Mouse (Mus musculus): ENCODE results near the gene Dazap1. TPM values are rescaled to one million over a fixed set of nuclear protein-coding genes. Genes with fewer than 3 reads are reported as not detected.
A peak's percentile ranks its signal among the peaks of the same experiment; 100 is the strongest.

Dazap1 gene
- polyA plus RNA-seq, 1 experiment from 2014 or later: 26.0 TPM

GRCm38 (mm10) chr10:80250059-80250458, 11.2 kb upstream of the Dazap1 start:
- Histone ChIP-seq H3K36me3 (replicated peaks) (peaks cover 36% of the 10 kb centered on the region), H3K9ac (peak overlapping the region; percentile 72), H3K4me1 (replicated peaks) (peaks cover 54% of the 10 kb centered on the region), H3K9me3 (replicated peaks) (no peaks in the 10 kb centered on the region), H3K27ac (replicated peaks) (peak overlapping the region; percentile 88), H3K4me3 (replicated peaks) (peak overlapping the region; percentile 75), H3K4me2 (peak overlapping the region; percentile 76), H3K27me3 (no peaks in the 10 kb centered on the region)
- no peak for ATAC-seq (ENCODE audit: insufficient read depth)
- WGBS (ENCODE audit: insufficient replicate concordance): 33% methylated on average over 2 of the region's 2 CpGs

DNA sequence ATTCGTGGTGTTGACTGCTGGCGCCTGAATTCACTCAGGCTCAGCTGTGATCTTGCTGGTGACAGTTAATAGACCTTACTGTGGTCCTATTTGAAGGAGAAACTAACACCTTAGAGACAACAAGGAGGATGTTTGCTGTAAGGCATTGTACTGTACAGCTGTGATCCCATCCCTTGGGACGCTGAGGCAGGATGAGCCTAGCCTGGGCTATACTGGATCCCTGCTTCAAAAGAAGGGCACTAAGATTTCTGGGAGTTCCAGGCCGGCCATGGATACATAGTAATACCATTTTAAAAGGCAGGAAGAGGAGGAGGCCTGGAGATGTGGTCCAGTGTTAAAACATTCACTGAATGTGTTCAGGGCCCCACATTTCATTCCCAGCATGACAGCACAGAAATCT, 10.7 kb upstream of the Dazap1 start:
- peak overlapping the region; percentile 76 for H3K4me2 ChIP-seq
- H3K4me1 ChIP-seq (replicated peaks): peaks cover 54% of the 10 kb centered on the region
- peak overlapping the region; percentile 75 for H3K4me3 ChIP-seq (replicated peaks)
- ATAC-seq (ENCODE audit: insufficient read depth): no peak
- peak overlapping the region; percentile 72; the same call in 1 of the 2 replicates for H3K9ac ChIP-seq
- peaks cover 41% of the 10 kb centered on the region for H3K36me3 ChIP-seq (replicated peaks)
- H3K27me3 ChIP-seq: no peaks in the 10 kb centered on the region
- H3K9me3 ChIP-seq (replicated peaks): no peaks in the 10 kb centered on the region
- WGBS (ENCODE audit: insufficient replicate concordance): 75% methylated on average over 4 of the region's 4 CpGs
- H3K27ac ChIP-seq (replicated peaks): no peak overlapping the region; the same call in 1 of the 2 replicates

- Histone ChIP-seq H3K4me2 (no peak overlapping the region), H3K9ac (no peak overlapping the region), H3K27ac (replicated peaks) (no peak overlapping the region), H3K36me3 (replicated peaks) (peaks cover 55% of the 10 kb centered on the region), H3K27me3 (no peaks in the 10 kb centered on the region), H3K4me1 (replicated peaks) (peaks cover 49% of the 10 kb centered on the region), H3K4me3 (replicated peaks) (no peak overlapping the region), H3K9me3 (replicated peaks) (no peaks in the 10 kb centered on the region)
- ATAC-seq (ENCODE audit: insufficient read depth): no peak
These were observed 9.3 kb upstream of the Dazap1 start for GRCm38 (mm10) chr10:80252011-80252410.

- no peaks in the 10 kb centered on the region for H3K27me3 ChIP-seq
- peaks cover 48% of the 10 kb centered on the region for H3K4me1 ChIP-seq (replicated peaks)
- H3K9me3 ChIP-seq (replicated peaks): no peaks in the 10 kb centered on the region
- no peak overlapping the region for H3K9ac ChIP-seq
- H3K4me2 ChIP-seq: no peak overlapping the region
- no peak for ATAC-seq (ENCODE audit: insufficient read depth)
- no peak overlapping the region for H3K4me3 ChIP-seq (replicated peaks)
- H3K36me3 ChIP-seq (replicated peaks): peaks cover 60% of the 10 kb centered on the region
- no peak overlapping the region for H3K27ac ChIP-seq (replicated peaks)
- WGBS (ENCODE audit: insufficient replicate concordance): 80% methylated on average over 11 of the region's 11 CpGs
These were observed 8.6 kb upstream of the Dazap1 start for GRCm38 (mm10) chr10:80252493-80253274.

- WGBS (ENCODE audit: insufficient replicate concordance): 84% methylated on average over 6 of the region's 6 CpGs
- Histone ChIP-seq H3K4me3 (replicated peaks) (no peak overlapping the region), H3K9me3 (replicated peaks) (no peaks in the 10 kb centered on the region), H3K4me1 (replicated peaks) (peaks cover 48% of the 10 kb centered on the region), H3K27ac (replicated peaks) (no peak overlapping the region), H3K27me3 (no peaks in the 10 kb centered on the region), H3K9ac (no peak overlapping the region), H3K4me2 (no peak overlapping the region), H3K36me3 (replicated peaks) (peaks cover 69% of the 10 kb centered on the region)
- ATAC-seq (ENCODE audit: insufficient read depth): no peak
These were observed 7.7 kb upstream of the Dazap1 start for GRCm38 (mm10) chr10:80253551-80253950.

GRCm38 (mm10) chr10:80254331-80255297, 6.7 kb upstream of the Dazap1 start:
- H3K36me3 ChIP-seq (replicated peaks): peaks cover 75% of the 10 kb centered on the region
- H3K4me2 ChIP-seq: no peak overlapping the region
- H3K9me3 ChIP-seq (replicated peaks): no peaks in the 10 kb centered on the region
- H3K27ac ChIP-seq (replicated peaks): no peak overlapping the region
- H3K4me1 ChIP-seq (replicated peaks): peaks cover 55% of the 10 kb centered on the region
- ATAC-seq (ENCODE audit: insufficient read depth): no peak
- no peak overlapping the region for H3K9ac ChIP-seq
- H3K27me3 ChIP-seq: no peaks in the 10 kb centered on the region
- no peak overlapping the region for H3K4me3 ChIP-seq (replicated peaks)
- 89% methylated on average over 26 of the region's 26 CpGs for WGBS (ENCODE audit: insufficient replicate concordance)

DNA sequence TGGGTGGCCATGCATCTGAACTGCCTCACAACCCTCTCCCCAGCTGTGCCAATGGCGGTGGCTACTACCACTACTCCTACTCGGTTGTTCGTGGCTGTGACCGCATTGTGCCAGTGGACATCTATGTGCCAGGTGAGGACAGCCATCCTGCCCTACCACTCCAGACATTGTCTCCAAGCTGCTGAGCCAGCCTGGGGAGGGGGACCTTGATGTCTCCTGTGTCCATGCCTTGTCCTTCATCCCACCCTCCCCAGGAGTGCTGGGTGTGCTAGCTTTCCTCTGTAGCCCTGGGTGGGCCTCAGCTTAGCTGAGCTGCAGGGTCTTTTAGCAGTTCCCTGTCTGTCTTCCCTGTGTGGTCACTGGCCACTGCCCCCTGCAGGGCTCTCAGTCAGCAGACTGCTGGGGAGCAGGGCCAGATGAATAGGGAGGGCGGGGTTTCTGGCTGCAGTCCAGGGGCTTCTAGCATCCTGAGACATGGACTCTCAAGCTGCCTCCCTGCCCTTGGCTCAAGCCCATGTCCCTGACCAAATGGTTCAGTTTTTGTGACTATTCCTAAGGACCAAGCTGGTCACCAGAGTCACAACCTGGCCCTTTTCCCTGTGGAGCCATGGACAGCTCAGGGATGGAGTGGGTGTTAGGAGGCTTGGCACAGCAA, 5.3 kb upstream of the Dazap1 start:
- no peak overlapping the region for H3K4me2 ChIP-seq
- H3K36me3 ChIP-seq (replicated peaks): peaks cover 75% of the 10 kb centered on the region
- no peak for ATAC-seq (ENCODE audit: insufficient read depth)
- no peak overlapping the region for H3K4me3 ChIP-seq (replicated peaks)
- no peaks in the 10 kb centered on the region for H3K27me3 ChIP-seq
- no peak overlapping the region for H3K9ac ChIP-seq
- no peak overlapping the region for H3K27ac ChIP-seq (replicated peaks)
- no peaks in the 10 kb centered on the region for H3K9me3 ChIP-seq (replicated peaks)
- 86% methylated on average over 5 of the region's 5 CpGs for WGBS (ENCODE audit: insufficient replicate concordance)
- peaks cover 55% of the 10 kb centered on the region for H3K4me1 ChIP-seq (replicated peaks)

- Histone ChIP-seq H3K9me3 (replicated peaks) (no peaks in the 10 kb centered on the region), H3K27ac (replicated peaks) (no peak overlapping the region; the same call in 1 of the 2 replicates), H3K4me3 (replicated peaks) (no peak overlapping the region), H3K4me2 (no peak overlapping the region), H3K4me1 (replicated peaks) (peaks cover 59% of the 10 kb centered on the region), H3K27me3 (no peaks in the 10 kb centered on the region), H3K9ac (no peak overlapping the region), H3K36me3 (replicated peaks) (peaks cover 60% of the 10 kb centered on the region)
- 75% methylated on average over 2 of the region's 2 CpGs for WGBS (ENCODE audit: insufficient replicate concordance)
- ATAC-seq (ENCODE audit: insufficient read depth): no peak
These were observed 3.4 kb upstream of the Dazap1 start for GRCm38 (mm10) chr10:80257936-80258335.

GRCm38 (mm10) chr10:80258752-80259462, 2.4 kb upstream of the Dazap1 start:
- no peak overlapping the region for H3K9ac ChIP-seq
- peaks cover 51% of the 10 kb centered on the region for H3K36me3 ChIP-seq (replicated peaks)
- no peaks in the 10 kb centered on the region for H3K9me3 ChIP-seq (replicated peaks)
- 80% methylated on average over 14 of the region's 14 CpGs for WGBS (ENCODE audit: insufficient replicate concordance)
- no peak for ATAC-seq (ENCODE audit: insufficient read depth)
- no peaks in the 10 kb centered on the region for H3K27me3 ChIP-seq
- peak overlapping the region; percentile 89 for H3K4me2 ChIP-seq
- H3K4me3 ChIP-seq (replicated peaks): peak overlapping the region; percentile 58
- peaks cover 66% of the 10 kb centered on the region for H3K4me1 ChIP-seq (replicated peaks)
- H3K27ac ChIP-seq (replicated peaks): no peak overlapping the region

GRCm38 (mm10) chr10:80259463-80259805, 1.9 kb upstream of the Dazap1 start:
- Histone ChIP-seq H3K4me3 (replicated peaks) (peak overlapping the region; percentile 58), H3K36me3 (replicated peaks) (peaks cover 45% of the 10 kb centered on the region), H3K9ac (0 out of 2 replicates have a peak overlapping the region, but pooled peaks have one; percentile 65), H3K27me3 (no peaks in the 10 kb centered on the region), H3K4me1 (replicated peaks) (peaks cover 71% of the 10 kb centered on the region), H3K4me2 (peak overlapping the region; percentile 89), H3K27ac (replicated peaks) (peak overlapping the region; percentile 91), H3K9me3 (replicated peaks) (no peaks in the 10 kb centered on the region)
- no peak for ATAC-seq (ENCODE audit: insufficient read depth)
- 79% methylated on average over 6 of the region's 6 CpGs for WGBS (ENCODE audit: insufficient replicate concordance)

Data from liver, embryonic 15.5 days (tissue).